Mouse (Mus musculus) spleen, adult 2 months (tissue): ENCODE measurements around the gene Ap3s2.

Experiments used
- CTCF ChIP-seq: fragments of 200-500 bp; IDR thresholded peaks from 2 replicates; pipeline ENCODE4 v1.5.1; 2011; ENCODE audit warnings: mild to moderate bottlenecking, inconsistent platforms; ENCODE audit not compliant: insufficient read depth, insufficient read length, insufficient replicate concordance; ENCODE audit errors: extremely low read depth
- POLR2A ChIP-seq: fragments of 200-500 bp; IDR thresholded peaks from 2 replicates; pipeline ENCODE4 v1.6.1; 2011; ENCODE audit warnings: low read depth, low read length, inconsistent platforms

GRCm38 (mm10) chr7:79868475-79868874 is 52.0 kb downstream of the Ap3s2 start:
- TF ChIP-seq CTCF (no peak), POLR2A (no peak)
